Mouse (Mus musculus) CH12.LX (cell line): Measurements from ENCODE around the gene P4hb.

ENCODE experiments used
- CTCF ChIP-seq, 2 experiments: IDR thresholded peaks in 1 of 2; conservative IDR thresholded peaks in 1 of 2; 2 replicates each; pipeline ENCODE4 v1.5.1; 2011 to 2012; ENCODE audit warnings: low read depth in 2 of 2, low read length in 2 of 2, improper control_type of control experiment in 1 of 2, inconsistent platforms in 1 of 2, mild to moderate bottlenecking in 1 of 2, moderate library complexity in 1 of 2
- E2F4 ChIP-seq: IDR thresholded peaks from 2 replicates; pipeline ENCODE4 v1.6.1; 2011; ENCODE audit warnings: low read depth, low read length, improper control_type of control experiment; ENCODE audit not compliant: insufficient replicate concordance
- NELFE ChIP-seq: IDR thresholded peaks from 2 replicates; pipeline ENCODE4 v1.6.1; 2011; ENCODE audit warnings: low read depth, low read length, improper control_type of control experiment

DNA sequence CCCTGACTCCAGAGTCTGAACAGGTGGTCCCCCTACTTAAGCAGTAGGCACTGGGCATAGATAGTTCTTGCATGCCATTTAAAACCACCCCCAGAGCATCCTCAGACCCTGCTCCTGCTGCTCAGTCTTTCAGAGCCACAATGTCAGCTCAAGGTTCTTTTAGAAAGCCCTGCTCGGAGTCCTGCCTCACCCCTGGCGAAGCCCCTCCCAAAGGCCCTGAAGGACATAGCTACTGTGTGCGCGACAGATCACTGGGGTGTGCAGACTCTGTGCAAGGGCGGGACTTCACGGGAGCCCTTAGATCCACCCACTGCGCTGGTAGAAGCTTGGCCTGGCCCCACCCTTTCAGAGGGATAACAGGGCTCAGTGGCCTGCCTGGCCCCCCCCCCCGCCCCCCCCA, 36.2 kb upstream of the P4hb start:
- TF ChIP-seq E2F4 (no peak), CTCF (conservative IDR thresholded peaks at IDR 0.05 in 1 of 2, IDR thresholded peaks at IDR 0.05 in 1 of 2; ENCODE audit: low read depth in 2 of 2, low read length in 2 of 2) (no peak), NELFE (no peak)
